Mouse (Mus musculus): ENCODE results near the gene Vmn1r117.
"Not testable (repeated sequence)": the region's sequence is repeated elsewhere in the genome, so short reads cannot be mapped to it uniquely, and the experiment has no call there.

Vmn1r117 gene

GRCm38 (mm10) chr7:20884021-20884420 lies at the start of gene Vmn1r117:
Vmn1r117 (minus strand) TSS chr7:20884121.
- DNase-seq (ENCODE audit: low read depth, low spot score): not testable (repeated sequence)

GRCm38 (mm10) chr7:20912247-20912646 lies 28.3 kb upstream of the Vmn1r117 start, which contains the start of gene Vmn1r118:
Vmn1r118 (minus strand) TSS chr7:20912347.
- not testable (repeated sequence) for DNase-seq (ENCODE audit: low read depth, low spot score)

DNA sequence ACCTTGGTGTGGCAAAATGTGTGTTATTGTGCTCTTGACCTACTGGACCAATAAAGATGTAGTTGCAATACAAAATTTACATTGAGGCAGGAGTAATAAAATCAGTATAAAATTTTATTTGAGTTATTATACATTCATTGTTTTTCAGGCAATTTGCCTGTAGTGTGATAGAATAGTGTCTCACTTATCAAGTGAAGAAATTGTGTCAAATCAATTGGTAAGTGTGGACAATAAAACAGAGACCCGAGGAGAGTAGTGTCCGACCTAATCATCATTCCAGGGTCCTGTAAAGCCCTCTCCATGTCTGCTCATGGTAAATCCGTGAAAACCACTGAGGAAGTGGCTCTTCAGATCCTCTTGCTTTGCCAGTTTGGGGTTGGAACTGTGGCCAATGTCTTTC lies 12.0 kb downstream of the Vmn1r117 start, which contains the start of gene Vmn1r116:
TSS of gene Vmn1r116 (plus strand) at position 301 of the 400 bp plus-strand sequence.
- not testable (repeated sequence) for DNase-seq (ENCODE audit: low read depth, low spot score)

DNA sequence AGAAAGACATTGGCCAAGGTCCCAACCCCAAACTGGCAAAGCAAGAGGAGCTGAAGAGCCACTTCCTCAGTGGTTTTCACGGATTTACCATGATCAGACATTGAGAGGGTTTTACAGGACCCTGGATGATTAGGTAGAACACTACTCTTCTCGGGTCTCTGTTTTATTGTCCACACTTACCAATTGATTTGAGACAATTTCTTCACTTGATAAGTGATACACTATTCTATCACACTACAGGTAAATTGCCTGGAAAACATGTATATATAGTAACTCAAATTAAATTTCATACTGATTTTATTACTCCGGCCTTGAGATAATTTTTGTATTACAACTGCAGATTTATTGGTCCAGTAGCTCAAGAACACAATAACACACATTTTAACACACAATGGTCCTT lies 39.0 kb downstream of the Vmn1r117 start, which contains the start of gene Vmn1r115:
TSS of gene Vmn1r115 (minus strand) at position 101 of the 400 bp plus-strand sequence.
- not testable (repeated sequence) for DNase-seq (ENCODE audit: low read depth, low spot score)

Data from CD4-positive helper T cell, adult 2 months (primary cell).